Mouse (Mus musculus): Measurements from ENCODE around the gene Eogt. TPM values are rescaled to one million over a fixed set of nuclear protein-coding genes. Genes with fewer than 3 reads are reported as not detected.

Gene Eogt
- polyA plus RNA-seq (2015; fragmentation: Nextera tagmentation; extraction: Ambion mirVana) = 14.7 and 15.6 TPM in 2 replicates

DNA sequence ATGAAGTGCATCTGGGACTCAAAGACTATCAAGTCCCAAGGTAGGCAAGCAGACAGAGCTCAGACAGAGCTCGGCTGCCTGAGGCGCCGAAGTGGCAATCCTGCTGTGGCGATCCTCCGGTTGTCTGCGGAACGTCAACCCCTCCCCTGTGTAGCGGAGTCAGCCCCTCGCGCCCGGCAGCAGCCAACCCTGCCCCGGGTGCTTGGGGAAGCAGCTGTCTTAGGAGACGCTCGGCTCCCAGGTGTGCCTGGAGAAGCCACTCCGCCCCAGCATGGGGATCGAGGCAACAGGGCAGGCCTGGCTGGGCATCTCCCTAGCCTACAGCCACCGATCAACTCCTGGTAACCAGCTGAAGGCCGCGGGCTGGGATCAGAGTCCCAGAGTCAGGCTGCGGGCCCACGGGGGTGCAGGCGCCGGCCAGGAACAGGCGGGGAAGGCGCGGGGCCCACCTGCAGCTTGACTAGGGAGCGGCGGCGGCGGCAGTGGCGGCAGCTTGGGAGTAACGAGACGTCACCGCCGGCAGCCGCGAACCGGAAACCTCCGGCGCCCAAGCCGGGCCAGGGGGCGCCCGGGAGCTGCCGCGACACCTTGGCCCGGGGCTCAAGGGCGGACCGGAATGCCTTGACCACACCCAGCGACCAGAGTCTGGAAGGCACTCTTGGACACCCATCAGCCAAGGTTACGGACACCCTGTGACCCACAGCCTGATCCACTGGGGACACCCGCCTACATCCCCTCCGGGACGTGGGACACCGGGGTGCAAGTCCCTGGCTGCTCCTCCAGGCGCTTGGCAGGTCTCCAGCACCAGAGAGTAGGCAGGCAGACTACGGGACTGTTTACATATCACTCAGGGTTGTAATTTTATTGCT lies at the start of gene Eogt:
Gene Eogt (minus strand): TSS at position 800 of the 869 bp plus-strand sequence.
- peaks cover 7% of the 10 kb centered on the region for H3K36me3 ChIP-seq (ENCODE audit: control insufficient read depth, insufficient read depth)
- H3K27ac ChIP-seq (ENCODE audit: low read length) = peak within 1 kb of the TSS; percentile 82
- H3K4me2 ChIP-seq (ENCODE audit: low read depth, low read length) = peak within 1 kb of the TSS; percentile 87
- peaks cover 13% of the 10 kb centered on the region for H3K4me1 ChIP-seq (ENCODE audit: control insufficient read depth, insufficient read depth, low read length)
- peak within 1 kb of the TSS; percentile 86 for H3K9ac ChIP-seq (ENCODE audit: low read length)
- H3K27me3 ChIP-seq (ENCODE audit: control insufficient read depth, insufficient read depth, low read length) = no peaks in the 10 kb centered on the region
- WGBS = 1% methylated on average over 52 of the region's 56 CpGs
- no peaks in the 10 kb centered on the region for H3K9me3 ChIP-seq (replicated peaks; ENCODE audit: control insufficient read depth, low read length)
- ATAC-seq (replicated peaks; ENCODE audit: extremely low read depth, insufficient read depth, low FRiP score) = peak; percentile 73
- peak within 1 kb of the TSS; percentile 78 for H3K4me3 ChIP-seq (ENCODE audit: low read length)

DNA sequence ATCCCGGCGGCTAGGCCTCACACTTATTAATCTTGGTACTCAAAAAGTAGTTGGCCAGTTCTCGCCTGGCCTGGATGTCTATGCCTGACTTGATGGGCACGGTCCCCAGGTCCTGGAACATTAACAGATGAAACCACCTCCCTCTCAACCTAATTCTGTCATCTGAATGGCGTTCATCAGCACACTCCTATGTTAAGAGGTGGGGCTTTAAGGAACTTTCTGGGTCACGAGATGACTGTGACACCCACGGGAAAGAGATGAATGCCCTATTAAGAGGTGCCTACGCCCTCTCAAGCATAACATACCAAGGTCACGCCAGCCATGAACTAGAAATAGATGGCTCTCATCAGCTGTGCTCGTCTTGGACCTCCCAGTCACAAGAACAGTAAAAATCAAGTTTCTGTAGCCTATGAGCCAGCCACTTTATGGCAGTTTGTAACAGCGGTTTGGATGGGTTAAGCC lies 30.4 kb upstream of the Eogt start:
- peak overlapping the region; percentile 72 for H3K4me3 ChIP-seq (ENCODE audit: low read length)
- H3K27me3 ChIP-seq (ENCODE audit: control insufficient read depth, insufficient read depth, low read length) = no peaks in the 10 kb centered on the region
- peaks cover 26% of the 10 kb centered on the region for H3K4me1 ChIP-seq (ENCODE audit: control insufficient read depth, insufficient read depth, low read length)
- H3K27ac ChIP-seq (ENCODE audit: low read length) = peak overlapping the region; percentile 96
- 6% methylated on average over 11 of the region's 11 CpGs for WGBS
- H3K9me3 ChIP-seq (replicated peaks; ENCODE audit: control insufficient read depth, low read length) = no peaks in the 10 kb centered on the region
- peaks cover 10% of the 10 kb centered on the region for H3K36me3 ChIP-seq (ENCODE audit: control insufficient read depth, insufficient read depth)
- peak overlapping the region; percentile 92 for H3K9ac ChIP-seq (ENCODE audit: low read length)
- peak overlapping the region; percentile 74 for H3K4me2 ChIP-seq (ENCODE audit: low read depth, low read length)
- ATAC-seq (replicated peaks; ENCODE audit: extremely low read depth, insufficient read depth, low FRiP score) = peak; percentile 42

DNA sequence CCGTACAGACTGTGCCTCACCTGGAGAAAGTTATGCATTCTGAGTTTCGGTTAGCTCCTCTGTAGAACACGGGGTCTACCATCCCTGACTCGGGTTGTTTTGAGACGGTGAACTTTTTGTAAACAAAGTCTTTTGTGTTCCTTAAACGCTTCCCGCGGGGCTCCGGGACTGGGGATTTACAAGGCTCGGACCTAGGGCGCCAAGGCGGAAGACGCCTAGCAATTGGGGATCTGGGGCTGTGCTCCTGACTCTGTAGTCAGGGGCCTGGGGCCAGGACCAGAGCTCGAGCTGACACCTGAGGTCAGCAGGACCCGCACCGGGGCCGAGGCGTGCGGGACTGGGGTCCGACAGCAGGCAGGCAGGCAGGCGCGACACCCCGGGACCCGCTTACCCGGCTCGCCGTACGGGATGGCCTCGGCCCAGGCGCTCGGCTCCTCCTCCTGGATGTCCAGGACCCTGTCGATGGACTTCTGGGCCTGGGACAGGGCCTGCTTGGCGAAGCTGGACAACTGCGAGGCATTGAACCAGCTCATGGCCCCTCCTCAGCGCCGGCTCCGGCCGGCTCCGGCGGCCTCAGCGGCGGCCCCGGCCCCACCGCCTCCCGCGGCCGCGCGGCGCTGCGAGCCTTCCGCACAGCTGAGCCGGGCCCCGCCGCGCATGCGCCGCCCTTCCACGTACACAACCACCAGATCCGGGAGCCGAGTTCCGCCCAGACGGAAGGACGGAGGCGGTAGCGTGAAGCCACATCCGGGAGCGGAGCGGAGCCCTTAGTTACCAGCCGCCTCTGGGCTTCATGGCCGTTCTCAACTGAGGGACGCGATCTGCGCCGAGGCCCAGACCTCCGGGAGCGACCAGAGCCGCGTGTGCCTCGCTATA lies 29.7 kb upstream of the Eogt start, which contains the start of gene Tmf1:
Gene Tmf1 (minus strand): TSS at position 632 of the 876 bp plus-strand sequence.
- H3K9me3 ChIP-seq (replicated peaks; ENCODE audit: control insufficient read depth, low read length) = no peaks in the 10 kb centered on the region
- H3K9ac ChIP-seq (ENCODE audit: low read length) = peak within 1 kb of the TSS; percentile 92
- peak within 1 kb of the TSS; percentile 96 for H3K27ac ChIP-seq (ENCODE audit: low read length)
- peak within 1 kb of the TSS; percentile 72 for H3K4me3 ChIP-seq (ENCODE audit: low read length)
- peaks cover 8% of the 10 kb centered on the region for H3K36me3 ChIP-seq (ENCODE audit: control insufficient read depth, insufficient read depth)
- ATAC-seq (replicated peaks; ENCODE audit: extremely low read depth, insufficient read depth, low FRiP score) = peak; percentile 97
- WGBS = 0% methylated on average over 80 of the region's 80 CpGs
- H3K4me1 ChIP-seq (ENCODE audit: control insufficient read depth, insufficient read depth, low read length) = peaks cover 26% of the 10 kb centered on the region
- H3K27me3 ChIP-seq (ENCODE audit: control insufficient read depth, insufficient read depth, low read length) = no peaks in the 10 kb centered on the region
- H3K4me2 ChIP-seq (ENCODE audit: low read depth, low read length) = peak within 1 kb of the TSS; percentile 74

DNA sequence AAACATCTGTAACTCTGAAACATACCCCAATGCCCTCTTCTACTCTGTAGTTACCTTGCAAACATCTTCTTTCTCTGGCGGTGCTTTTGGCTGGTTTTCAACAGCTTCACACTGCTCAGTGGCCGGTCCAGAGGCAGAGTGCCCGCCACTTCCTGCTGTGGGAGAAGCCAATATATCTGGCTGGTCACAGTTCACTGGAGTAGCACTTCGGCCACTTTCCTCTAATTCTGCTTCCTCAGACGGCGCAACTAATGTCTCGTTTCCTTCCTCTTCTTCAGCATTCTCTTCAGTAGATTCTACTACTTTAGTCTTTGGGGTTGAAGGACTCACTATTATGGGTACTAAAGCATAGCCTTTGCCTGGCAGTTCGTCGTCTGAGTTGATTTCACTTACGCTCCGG lies 26.7 kb upstream of the Eogt start:
- no peak overlapping the region for H3K27ac ChIP-seq (ENCODE audit: low read length)
- no peak overlapping the region for H3K9ac ChIP-seq (ENCODE audit: low read length)
- H3K4me3 ChIP-seq (ENCODE audit: low read length) = no peak overlapping the region
- no peak overlapping the region for H3K4me2 ChIP-seq (ENCODE audit: low read depth, low read length)
- H3K27me3 ChIP-seq (ENCODE audit: control insufficient read depth, insufficient read depth, low read length) = no peaks in the 10 kb centered on the region
- H3K9me3 ChIP-seq (replicated peaks; ENCODE audit: control insufficient read depth, low read length) = no peaks in the 10 kb centered on the region
- peaks cover 24% of the 10 kb centered on the region for H3K36me3 ChIP-seq (ENCODE audit: control insufficient read depth, insufficient read depth)
- ATAC-seq (replicated peaks; ENCODE audit: extremely low read depth, insufficient read depth, low FRiP score) = no peak
- peaks cover 26% of the 10 kb centered on the region for H3K4me1 ChIP-seq (ENCODE audit: control insufficient read depth, insufficient read depth, low read length)
- 64% methylated on average over 11 of the region's 11 CpGs for WGBS

DNA sequence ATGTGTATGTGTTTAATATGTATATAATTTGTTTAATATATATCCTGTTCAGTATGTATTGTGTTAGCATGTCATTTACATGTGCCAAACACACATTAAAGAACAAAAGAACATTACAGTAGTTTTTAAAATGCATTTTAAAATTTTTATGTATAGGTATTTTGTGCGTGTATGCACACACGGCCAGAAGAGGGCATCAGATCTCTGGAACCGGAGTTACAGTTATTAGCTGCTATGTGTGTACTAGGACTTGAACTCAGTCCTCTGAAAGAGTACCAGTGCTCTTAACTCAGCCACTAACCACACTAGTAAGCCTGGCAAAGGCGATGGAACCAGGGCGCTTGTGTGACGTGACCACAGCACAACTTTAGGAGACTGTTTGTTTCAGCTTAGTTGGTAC lies 1.2 kb upstream of the Eogt start:
- no peak overlapping the region for H3K27ac ChIP-seq (ENCODE audit: low read length)

DNA sequence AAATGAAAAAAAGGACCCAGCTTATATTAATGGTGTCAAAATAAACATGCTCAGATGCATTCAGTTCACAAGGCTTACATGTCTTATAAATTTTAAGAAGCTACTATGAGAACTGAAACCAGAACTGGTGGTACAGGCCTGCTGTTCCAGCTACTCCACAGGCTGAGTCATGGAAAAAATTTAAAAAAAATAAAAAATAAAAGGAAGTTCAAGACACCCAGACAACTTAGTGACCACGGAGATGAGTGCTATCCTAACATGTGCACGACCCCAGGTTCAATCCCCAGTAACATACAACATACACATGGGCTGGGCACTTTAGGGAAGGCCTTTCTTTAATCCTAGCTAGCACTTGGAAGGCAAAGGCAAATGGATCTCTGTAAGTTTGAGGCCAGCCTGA lies 739 bp upstream of the Eogt start:
- no peak for ATAC-seq (replicated peaks; ENCODE audit: extremely low read depth, insufficient read depth, low FRiP score)
- no peak overlapping the region for H3K4me2 ChIP-seq (ENCODE audit: low read depth, low read length)
- peaks cover 13% of the 10 kb centered on the region for H3K4me1 ChIP-seq (ENCODE audit: control insufficient read depth, insufficient read depth, low read length)
- no peak overlapping the region for H3K9ac ChIP-seq (ENCODE audit: low read length)
- WGBS = 74% methylated on average over 2 of the region's 2 CpGs
- H3K9me3 ChIP-seq (replicated peaks; ENCODE audit: control insufficient read depth, low read length) = no peaks in the 10 kb centered on the region
- H3K4me3 ChIP-seq (ENCODE audit: low read length) = no peak overlapping the region
- H3K27ac ChIP-seq (ENCODE audit: low read length) = no peak overlapping the region
- peaks cover 4% of the 10 kb centered on the region; the same call in 1 of the 2 replicates for H3K36me3 ChIP-seq (ENCODE audit: control insufficient read depth, insufficient read depth)
- H3K27me3 ChIP-seq (ENCODE audit: control insufficient read depth, insufficient read depth, low read length) = no peaks in the 10 kb centered on the region

More for the DNA sequence above, 1.2 kb upstream of the Eogt start:
- WGBS = 80% methylated on average over 6 of the region's 6 CpGs
- H3K9ac ChIP-seq (ENCODE audit: low read length) = no peak overlapping the region
- peaks cover 13% of the 10 kb centered on the region for H3K4me1 ChIP-seq (ENCODE audit: control insufficient read depth, insufficient read depth, low read length)
- H3K4me2 ChIP-seq (ENCODE audit: low read depth, low read length) = no peak overlapping the region
- H3K27me3 ChIP-seq (ENCODE audit: control insufficient read depth, insufficient read depth, low read length) = no peaks in the 10 kb centered on the region
- H3K9me3 ChIP-seq (replicated peaks; ENCODE audit: control insufficient read depth, low read length) = no peaks in the 10 kb centered on the region
- no peak overlapping the region for H3K4me3 ChIP-seq (ENCODE audit: low read length)
- peaks cover under 1% of the 10 kb centered on the region; the same call in 1 of the 2 replicates for H3K36me3 ChIP-seq (ENCODE audit: control insufficient read depth, insufficient read depth)
- ATAC-seq (replicated peaks; ENCODE audit: extremely low read depth, insufficient read depth, low FRiP score) = no peak

DNA sequence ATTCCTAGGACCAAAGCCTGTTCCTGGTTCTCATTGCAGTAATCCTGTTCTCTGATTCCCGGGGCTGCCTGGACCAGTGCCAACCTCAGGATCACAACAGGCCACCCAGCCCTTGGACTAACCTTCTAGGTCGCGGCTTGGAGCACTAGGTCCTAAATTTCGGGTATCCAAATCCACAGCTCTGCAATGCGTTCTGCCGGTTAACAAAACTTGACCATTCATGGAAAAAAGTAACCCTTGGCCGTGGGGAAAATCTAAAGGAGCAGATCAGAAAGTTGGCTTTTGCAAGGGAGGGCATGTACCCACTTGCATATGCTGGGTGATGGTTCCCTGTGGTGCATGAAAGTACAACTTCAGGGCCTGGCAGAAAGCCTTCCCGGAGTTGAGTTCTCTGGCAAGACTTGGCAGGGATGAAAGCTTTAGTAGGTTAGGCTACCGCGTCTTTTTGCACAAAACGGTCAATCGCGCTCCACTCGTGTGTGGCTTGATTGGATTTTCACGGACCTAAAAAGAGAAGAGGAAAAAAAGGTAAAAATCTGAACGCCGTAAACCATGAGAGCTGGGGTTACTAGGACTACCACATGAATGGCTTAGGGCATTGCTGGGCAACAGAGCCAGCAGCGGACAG lies 1.1 kb downstream of the Eogt start:
- Histone ChIP-seq H3K4me2 (ENCODE audit: low read depth, low read length) (peak overlapping the region; percentile 87), H3K9ac (ENCODE audit: low read length) (peak overlapping the region; percentile 86), H3K4me3 (ENCODE audit: low read length) (peak overlapping the region; percentile 78), H3K27ac (ENCODE audit: low read length) (peak overlapping the region; percentile 82), H3K27me3 (ENCODE audit: control insufficient read depth, insufficient read depth, low read length) (no peaks in the 10 kb centered on the region), H3K36me3 (ENCODE audit: control insufficient read depth, insufficient read depth) (peaks cover 8% of the 10 kb centered on the region), H3K4me1 (ENCODE audit: control insufficient read depth, insufficient read depth, low read length) (peaks cover 13% of the 10 kb centered on the region), H3K9me3 (replicated peaks; ENCODE audit: control insufficient read depth, low read length) (no peaks in the 10 kb centered on the region)
- WGBS = 9% methylated on average over 18 of the region's 18 CpGs
- no peak for ATAC-seq (replicated peaks; ENCODE audit: extremely low read depth, insufficient read depth, low FRiP score)

DNA sequence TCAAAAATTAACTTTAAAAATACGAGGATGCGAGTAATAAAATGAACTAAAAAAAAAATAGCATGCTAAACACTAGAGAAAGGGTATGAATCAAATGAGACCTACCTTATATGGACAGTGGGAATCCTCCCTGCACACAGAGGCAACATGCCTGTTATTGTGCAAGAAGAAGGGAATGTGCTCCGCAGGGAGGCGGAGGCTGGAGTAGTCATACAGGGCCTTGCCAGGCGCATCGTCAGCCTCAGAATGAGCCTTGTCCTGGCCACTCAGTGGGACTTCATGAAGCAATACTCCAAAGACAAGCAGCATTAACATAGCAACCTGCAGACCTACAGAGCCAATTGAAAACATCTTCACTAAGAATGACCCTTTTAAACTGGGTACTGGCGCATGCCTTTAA lies 3.8 kb downstream of the Eogt start:
- ATAC-seq (replicated peaks; ENCODE audit: extremely low read depth, insufficient read depth, low FRiP score) = no peak
- no peak overlapping the region for H3K9ac ChIP-seq (ENCODE audit: low read length)
- H3K4me2 ChIP-seq (ENCODE audit: low read depth, low read length) = no peak overlapping the region
- H3K9me3 ChIP-seq (replicated peaks; ENCODE audit: control insufficient read depth, low read length) = no peaks in the 10 kb centered on the region
- H3K27ac ChIP-seq (ENCODE audit: low read length) = no peak overlapping the region
- H3K4me3 ChIP-seq (ENCODE audit: low read length) = no peak overlapping the region
- peaks cover 20% of the 10 kb centered on the region for H3K36me3 ChIP-seq (ENCODE audit: control insufficient read depth, insufficient read depth)
- no peaks in the 10 kb centered on the region for H3K27me3 ChIP-seq (ENCODE audit: control insufficient read depth, insufficient read depth, low read length)
- peaks cover 13% of the 10 kb centered on the region for H3K4me1 ChIP-seq (ENCODE audit: control insufficient read depth, insufficient read depth, low read length)
- WGBS = 90% methylated on average over 7 of the region's 7 CpGs

Data from heart, embryonic 16.5 days (tissue).